Mouse (Mus musculus) spleen, adult 2 months (tissue): ENCODE results near the gene Inpp4b. TPM values are rescaled to one million over a fixed set of nuclear protein-coding genes. Genes with fewer than 3 reads are reported as not detected.

Source experiments
- DNase-seq, 2 experiments: peaks; one replicate each; pipeline versions ENCODE4 v3.0.0 to v3.0.0-alpha.2; 2012 to 2021; ENCODE audit warnings: low spot score in 2 of 2, low read depth in 1 of 2
- H3K27ac ChIP-seq: fragments of 200-500 bp; 2 replicates; pipeline ENCODE4 v1.5.1; 2012; ENCODE audit warnings: low read length, inconsistent platforms; ENCODE audit not compliant: insufficient read depth
- H3K27me3 ChIP-seq: fragments of 200-500 bp; 2 replicates; pipeline ENCODE4 v1.6.1; 2012; ENCODE audit warnings: mild to moderate bottlenecking, moderate library complexity, low read length, inconsistent platforms; ENCODE audit not compliant: control insufficient read depth, insufficient read depth
- H3K36me3 ChIP-seq: fragments of 200-500 bp; 2 replicates; pipeline ENCODE4 v1.6.1; 2012; ENCODE audit warnings: mild to moderate bottlenecking, low read length, inconsistent platforms; ENCODE audit not compliant: control insufficient read depth, insufficient read depth
- H3K4me1 ChIP-seq: fragments of 200-500 bp; 2 replicates; pipeline ENCODE4 v1.6.1; 2011; ENCODE audit warnings: inconsistent platforms; ENCODE audit not compliant: control insufficient read depth, insufficient read depth, insufficient read length
- H3K4me3 ChIP-seq: fragments of 200-500 bp; 2 replicates; pipeline ENCODE4 v1.5.1; 2011; ENCODE audit warnings: mild to moderate bottlenecking, inconsistent platforms; ENCODE audit not compliant: insufficient read depth, insufficient read length; ENCODE audit errors: extremely low read depth
- CTCF ChIP-seq: fragments of 200-500 bp; IDR thresholded peaks from 2 replicates; pipeline ENCODE4 v1.5.1; 2011; ENCODE audit warnings: mild to moderate bottlenecking, inconsistent platforms; ENCODE audit not compliant: insufficient read depth, insufficient read length, insufficient replicate concordance; ENCODE audit errors: extremely low read depth
- POLR2A ChIP-seq: fragments of 200-500 bp; IDR thresholded peaks from 2 replicates; pipeline ENCODE4 v1.6.1; 2011; ENCODE audit warnings: low read depth, low read length, inconsistent platforms
- WGBS: fragments of 180-500 bp; shearing (Covaris S2); methylation state at CpG from one replicate; pipeline ENCODE4 v1.1.7; 2018; 5-methylcytosine and 5-hydroxymethylcytosine counted together
- polyA plus RNA-seq: library from polyadenylated mRNA; depleted of rRNA; stranded (reverse); fragments of >200 nt; gene quantifications from 2 replicates; pipeline ENCODE4 v1.2.3, GENCODE M21; 2012

Gene Inpp4b
- polyA plus RNA-seq, 1 experiment = 5.1 TPM

GRCm38 (mm10) chr8:81985128-81985665 lies 642.8 kb downstream of the Inpp4b start:
- 92% methylated on average over 8 of the region's 8 CpGs for WGBS
- TF ChIP-seq POLR2A = no peak
- no peak for TF ChIP-seq CTCF
- H3K27ac ChIP-seq = no peak overlapping the region
- no peaks in the 10 kb centered on the region for H3K4me1 ChIP-seq
- H3K4me3 ChIP-seq = no peak overlapping the region
- no peaks in the 10 kb centered on the region for H3K27me3 ChIP-seq
- no peak for DNase-seq
- peaks cover 1% of the 10 kb centered on the region; the same call in 1 of the 2 replicates for H3K36me3 ChIP-seq

- 99% methylated on average over 3 of the region's 3 CpGs for WGBS
- no peaks in the 10 kb centered on the region for H3K4me1 ChIP-seq
- H3K4me3 ChIP-seq = no peak overlapping the region
- H3K27ac ChIP-seq = no peak overlapping the region
- no peak for DNase-seq
- TF ChIP-seq CTCF (no peak), POLR2A (no peak)
- peaks cover 1% of the 10 kb centered on the region; the same call in 1 of the 2 replicates for H3K36me3 ChIP-seq
- no peaks in the 10 kb centered on the region for H3K27me3 ChIP-seq
Measured at GRCm38 (mm10) chr8:81992966-81993365, 650.6 kb downstream of the Inpp4b start.

- Histone ChIP-seq H3K36me3 (peaks cover 3% of the 10 kb centered on the region; the same call in 1 of the 2 replicates), H3K4me3 (no peak overlapping the region), H3K4me1 (no peaks in the 10 kb centered on the region), H3K27ac (no peak overlapping the region), H3K27me3 (no peaks in the 10 kb centered on the region)
- TF ChIP-seq CTCF = no peak
- TF ChIP-seq POLR2A = no peak
- WGBS = 87% methylated on average over 3 of the region's 3 CpGs
- no peak for DNase-seq
Measured at GRCm38 (mm10) chr8:81996239-81996638, 653.9 kb downstream of the Inpp4b start.

GRCm38 (mm10) chr8:81996823-81997222 lies 654.5 kb downstream of the Inpp4b start:
- H3K4me1 ChIP-seq = no peaks in the 10 kb centered on the region
- H3K27ac ChIP-seq = no peak overlapping the region
- H3K36me3 ChIP-seq = peaks cover 3% of the 10 kb centered on the region; the same call in 1 of the 2 replicates
- TF ChIP-seq POLR2A = no peak
- no peak for TF ChIP-seq CTCF
- H3K27me3 ChIP-seq = no peaks in the 10 kb centered on the region
- H3K4me3 ChIP-seq = no peak overlapping the region
- no peak for DNase-seq
- WGBS = 94% methylated on average over 1 of the region's 1 CpGs

- 96% methylated on average over 4 of the region's 4 CpGs for WGBS
- TF ChIP-seq POLR2A = no peak
- no peak for TF ChIP-seq CTCF
- Histone ChIP-seq H3K27ac (no peak overlapping the region), H3K27me3 (no peaks in the 10 kb centered on the region), H3K36me3 (no peaks in the 10 kb centered on the region; the same call in 1 of the 2 replicates), H3K4me1 (no peaks in the 10 kb centered on the region), H3K4me3 (no peak overlapping the region)
- no peak for DNase-seq
Measured at GRCm38 (mm10) chr8:82004158-82004557, 661.8 kb downstream of the Inpp4b start.

- DNase-seq = no peak
- H3K36me3 ChIP-seq = no peaks in the 10 kb centered on the region; the same call in 1 of the 2 replicates
- WGBS = 85% methylated on average over 2 of the region's 2 CpGs
- no peaks in the 10 kb centered on the region for H3K4me1 ChIP-seq
- no peak overlapping the region for H3K4me3 ChIP-seq
- H3K27ac ChIP-seq = no peak overlapping the region
- TF ChIP-seq CTCF = no peak
- no peak for TF ChIP-seq POLR2A
- no peaks in the 10 kb centered on the region for H3K27me3 ChIP-seq
Measured at GRCm38 (mm10) chr8:82005466-82005865, 663.1 kb downstream of the Inpp4b start.

GRCm38 (mm10) chr8:82017792-82018191 lies 675.4 kb downstream of the Inpp4b start:
- Histone ChIP-seq H3K36me3 (0 out of 2 replicates have a peak, but pooled peaks cover 1% of the 10 kb centered on the region), H3K27ac (no peak overlapping the region), H3K27me3 (no peaks in the 10 kb centered on the region), H3K4me3 (no peak overlapping the region), H3K4me1 (no peaks in the 10 kb centered on the region)
- TF ChIP-seq POLR2A (no peak), CTCF (no peak)
- 94% methylated on average over 5 of the region's 5 CpGs for WGBS
- no peak for DNase-seq
